Mouse (Mus musculus): ENCODE measurements around the gene Sirt6. TPM values are rescaled to one million over a fixed set of nuclear protein-coding genes. Genes with fewer than 3 reads are reported as not detected.

Gene Sirt6
- polyA plus RNA-seq, 2 experiments = 5.9 to 8.1 TPM

- ATAC-seq (ENCODE audit: insufficient read depth) = no peak
Measured at GRCm38 (mm10) chr10:81612779-81613178, 14.8 kb downstream of the Sirt6 start.

GRCm38 (mm10) chr10:81608308-81608707 is 19.3 kb downstream of the Sirt6 start:
- TF ChIP-seq CTCF (IDR thresholded peaks at IDR 0.05; ENCODE audit: low read depth) (peak; percentile 38), EP300 (IDR thresholded peaks at IDR 0.05; ENCODE audit: low read depth) (no peak)
- no peak overlapping the region for H3K27ac ChIP-seq
- H3K4me1 ChIP-seq (replicated peaks; ENCODE audit: control insufficient read depth in 2 of 2, insufficient read depth in 2 of 2, low read length in 1 of 2) = peaks cover 10 to 20% of the 10 kb centered on the region in 2 experiments
- no peaks in the 10 kb centered on the region for H3K36me3 ChIP-seq (replicated peaks; ENCODE audit: control insufficient read depth, insufficient read depth, low read depth)
- no peak for ATAC-seq (ENCODE audit: insufficient read depth)
- DNase-seq (ENCODE audit: low read depth in 3 of 3, low spot score in 3 of 3) = no peak
- WGBS (ENCODE audit: insufficient replicate concordance) = 81% methylated on average over 1 of the region's 1 CpGs
- H3K9ac ChIP-seq (replicated peaks) = no peak overlapping the region
- H3K27me3 ChIP-seq (ENCODE audit: control insufficient read depth, insufficient read depth, low read length) = no peaks in the 10 kb centered on the region
- H3K4me2 ChIP-seq (ENCODE audit: low read depth) = no peak overlapping the region
- H3K4me3 ChIP-seq (ENCODE audit: insufficient read depth in 1 of 2, low read depth in 2 of 2, low read length in 2 of 2) = no peak overlapping the region
- H3K9me3 ChIP-seq (ENCODE audit: control insufficient read depth, low read length) = no peaks in the 10 kb centered on the region

More at GRCm38 (mm10) chr10:81612779-81613178, 14.8 kb downstream of the Sirt6 start:
- H3K4me2 ChIP-seq (ENCODE audit: low read depth) = no peak overlapping the region
- 61% methylated on average over 3 of the region's 3 CpGs for WGBS (ENCODE audit: insufficient replicate concordance)
- H3K36me3 ChIP-seq (replicated peaks; ENCODE audit: control insufficient read depth, insufficient read depth, low read depth) = no peaks in the 10 kb centered on the region
- no peak for DNase-seq (ENCODE audit: low read depth in 3 of 3, low spot score in 3 of 3)
- no peak overlapping the region for H3K9ac ChIP-seq (replicated peaks)
- H3K27ac ChIP-seq = no peak overlapping the region
- H3K27me3 ChIP-seq (ENCODE audit: control insufficient read depth, insufficient read depth, low read length) = no peaks in the 10 kb centered on the region
- TF ChIP-seq CTCF (IDR thresholded peaks at IDR 0.05; ENCODE audit: low read depth) = no peak
- TF ChIP-seq EP300 (IDR thresholded peaks at IDR 0.05; ENCODE audit: low read depth) = no peak
- no peaks in the 10 kb centered on the region for H3K4me1 ChIP-seq (replicated peaks; ENCODE audit: control insufficient read depth in 2 of 2, insufficient read depth in 2 of 2, low read length in 1 of 2)
- H3K4me3 ChIP-seq (ENCODE audit: insufficient read depth in 1 of 2, low read depth in 2 of 2, low read length in 2 of 2) = no peak overlapping the region
- H3K9me3 ChIP-seq (ENCODE audit: control insufficient read depth, low read length) = no peaks in the 10 kb centered on the region

GRCm38 (mm10) chr10:81605974-81606751 is 21.4 kb downstream of the Sirt6 start, which contains the start of gene BC025920:
TSS of gene BC025920 (plus strand) at chr10:81606270.
- Histone ChIP-seq H3K9me3 (ENCODE audit: control insufficient read depth, low read length) (no peaks in the 10 kb centered on the region), H3K36me3 (replicated peaks; ENCODE audit: control insufficient read depth, insufficient read depth, low read depth) (no peaks in the 10 kb centered on the region), H3K27ac (peak within 1 kb of the TSS; percentile 94), H3K27me3 (ENCODE audit: control insufficient read depth, insufficient read depth, low read length) (no peaks in the 10 kb centered on the region), H3K4me3 (ENCODE audit: insufficient read depth in 1 of 2, low read depth in 2 of 2, low read length in 2 of 2) (peak within 1 kb of the TSS; percentile 59 to 99), H3K9ac (replicated peaks) (peak within 1 kb of the TSS; percentile 70), H3K4me2 (ENCODE audit: low read depth) (peak within 1 kb of the TSS; percentile 66), H3K4me1 (replicated peaks; ENCODE audit: control insufficient read depth in 2 of 2, insufficient read depth in 2 of 2, low read length in 1 of 2) (peaks cover 15 to 36% of the 10 kb centered on the region in 2 experiments)
- WGBS (ENCODE audit: insufficient replicate concordance) = 2% methylated on average over 39 of the region's 39 CpGs
- peak; percentile 88 for ATAC-seq (ENCODE audit: insufficient read depth)
- TF ChIP-seq CTCF (IDR thresholded peaks at IDR 0.05; ENCODE audit: low read depth) (no peak), EP300 (IDR thresholded peaks at IDR 0.05; ENCODE audit: low read depth) (no peak)
- DNase-seq (ENCODE audit: low read depth in 3 of 3, low spot score in 3 of 3) = peak; percentile 97 to 99 (median 98)

DNA sequence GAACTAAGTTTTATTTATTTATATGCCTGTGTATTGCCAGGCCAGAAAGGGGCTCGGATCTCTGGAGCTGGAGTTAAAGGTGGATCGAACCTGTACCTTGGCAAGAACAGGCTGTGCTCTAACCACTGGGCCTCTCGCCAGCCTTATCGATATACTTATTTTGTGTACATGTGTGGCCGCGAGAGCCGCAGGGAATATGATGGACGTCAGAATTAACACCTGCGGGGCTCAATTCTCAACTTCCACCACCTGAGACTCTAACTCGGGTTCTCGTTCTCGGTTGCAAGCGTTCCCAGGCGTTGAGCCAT is 22.0 kb downstream of the Sirt6 start:
- no peak for DNase-seq (ENCODE audit: low read depth in 3 of 3, low spot score in 3 of 3)
- whole genome bisulfite sequencing (ENCODE audit: insufficient replicate concordance) = 1% methylated on average over 14 of the region's 14 CpGs
- peak; percentile 11; the same call in 1 of the 2 replicates for ATAC-seq (ENCODE audit: insufficient read depth)

DNA sequence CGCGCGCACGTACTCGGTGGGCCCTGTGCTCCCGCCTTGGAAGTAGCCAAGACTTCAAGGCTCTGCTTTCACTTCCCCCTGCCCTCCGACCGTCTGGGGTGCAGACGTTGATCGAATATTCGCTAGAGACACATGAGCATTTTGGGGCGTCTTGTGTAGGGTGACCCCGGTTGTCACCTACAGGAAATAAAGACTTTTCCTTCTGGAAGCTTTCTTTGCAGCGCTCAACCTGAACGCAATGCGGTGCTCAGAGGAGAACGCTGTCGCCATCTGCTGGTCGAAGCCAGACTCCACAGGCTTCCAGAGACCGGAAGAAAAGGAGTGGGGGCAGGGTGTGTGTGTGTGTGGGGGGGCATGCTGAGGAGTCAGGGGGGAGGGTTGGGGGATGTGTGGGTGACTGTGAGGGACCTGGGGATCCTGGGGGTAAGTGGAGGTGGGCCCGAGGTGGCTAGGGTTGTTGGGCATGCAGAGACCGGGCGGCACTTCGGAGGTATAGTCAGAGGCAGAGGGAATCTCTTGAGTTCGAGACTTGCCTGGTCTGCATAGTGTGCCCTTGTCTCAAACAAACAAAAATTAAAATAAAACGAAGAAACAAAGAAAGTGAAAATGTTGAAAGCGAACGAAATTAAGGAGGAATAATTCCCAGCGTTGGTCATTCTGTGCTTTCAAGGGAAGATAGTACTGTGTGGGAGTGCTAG is 22.5 kb downstream of the Sirt6 start:
- DNase-seq (ENCODE audit: low read depth in 3 of 3, low spot score in 3 of 3) (peak; percentile 76 to 85 (median 80)), ATAC-seq (ENCODE audit: insufficient read depth) (peak; percentile 36)
- Histone ChIP-seq H3K36me3 (replicated peaks; ENCODE audit: control insufficient read depth, insufficient read depth, low read depth) (no peaks in the 10 kb centered on the region), H3K27me3 (ENCODE audit: control insufficient read depth, insufficient read depth, low read length) (no peaks in the 10 kb centered on the region), H3K4me3 (ENCODE audit: insufficient read depth in 1 of 2, low read depth in 2 of 2, low read length in 2 of 2) (peak overlapping the region; percentile 59 to 77), H3K9ac (replicated peaks) (peak overlapping the region; percentile 70), H3K4me1 (replicated peaks; ENCODE audit: control insufficient read depth in 2 of 2, insufficient read depth in 2 of 2, low read length in 1 of 2) (peaks cover 23 to 44% of the 10 kb centered on the region in 2 experiments), H3K27ac (peak overlapping the region; percentile 94), H3K9me3 (ENCODE audit: control insufficient read depth, low read length) (no peaks in the 10 kb centered on the region), H3K4me2 (ENCODE audit: low read depth) (peak overlapping the region; percentile 66)
- WGBS (ENCODE audit: insufficient replicate concordance) = 10% methylated on average over 29 of the region's 29 CpGs
- TF ChIP-seq EP300 (IDR thresholded peaks at IDR 0.05; ENCODE audit: low read depth) (no peak), CTCF (IDR thresholded peaks at IDR 0.05; ENCODE audit: low read depth) (peak; percentile 96)

More for the DNA sequence above, 22.0 kb downstream of the Sirt6 start:
- Histone ChIP-seq H3K36me3 (replicated peaks; ENCODE audit: control insufficient read depth, insufficient read depth, low read depth) (no peaks in the 10 kb centered on the region), H3K4me2 (ENCODE audit: low read depth) (peak overlapping the region; percentile 66), H3K27me3 (ENCODE audit: control insufficient read depth, insufficient read depth, low read length) (no peaks in the 10 kb centered on the region), H3K9me3 (ENCODE audit: control insufficient read depth, low read length) (no peaks in the 10 kb centered on the region), H3K9ac (replicated peaks) (peak overlapping the region; percentile 70), H3K27ac (peak overlapping the region; percentile 94), H3K4me1 (replicated peaks; ENCODE audit: control insufficient read depth in 2 of 2, insufficient read depth in 2 of 2, low read length in 1 of 2) (peaks cover 18 to 39% of the 10 kb centered on the region in 2 experiments), H3K4me3 (ENCODE audit: insufficient read depth in 1 of 2, low read depth in 2 of 2, low read length in 2 of 2) (peak overlapping the region; percentile 59 to 77)
- TF ChIP-seq EP300 (IDR thresholded peaks at IDR 0.05; ENCODE audit: low read depth) (no peak), CTCF (IDR thresholded peaks at IDR 0.05; ENCODE audit: low read depth) (no peak)

Data from liver, embryonic 14.5 days (tissue).